Mouse (Mus musculus) hindbrain, embryonic 14.5 days (tissue): ENCODE measurements around the gene Spats1. TPM values are rescaled to one million over a fixed set of nuclear protein-coding genes. Genes with fewer than 3 reads are reported as not detected.

Source experiments
- ATAC-seq: fragments of 200-750 bp; cut with Nextera tagmentation; 2 replicates; pipeline ENCODE4 v1.8.0; 2017; ENCODE audit warnings: moderate number of reproducible peaks, mild to moderate bottlenecking, moderate TSS enrichment, moderate library complexity; ENCODE audit not compliant: low FRiP score
- DNase-seq: peaks from one replicate; pipeline ENCODE4 v3.0.0-alpha.2; 2015; ENCODE audit warnings: low spot score
- H3K27ac ChIP-seq: fragments of 300-500 bp; sonication (generic); 2 replicates; pipeline ENCODE4 v1.5.1; 2014; ENCODE audit warnings: mild to moderate bottlenecking, moderate library complexity
- H3K27me3 ChIP-seq: fragments of 300-500 bp; sonication (generic); 2 replicates; pipeline ENCODE4 v1.6.1; 2014; ENCODE audit warnings: mild to moderate bottlenecking, low read length, mixed read lengths; ENCODE audit not compliant: control insufficient read depth, insufficient read depth
- H3K36me3 ChIP-seq: fragments of 300-500 bp; sonication (generic); replicated peaks from 2 replicates; pipeline ENCODE4 v1.6.1; 2014; ENCODE audit not compliant: control insufficient read depth, insufficient read depth
- H3K4me1 ChIP-seq: fragments of 300-500 bp; sonication (generic); replicated peaks from 2 replicates; pipeline ENCODE4 v1.6.1; 2014; ENCODE audit warnings: antibody characterized with exemption, low read length, mixed read lengths; ENCODE audit not compliant: control insufficient read depth, insufficient read depth
- H3K4me2 ChIP-seq: fragments of 300-500 bp; sonication (generic); replicated peaks from 2 replicates; pipeline ENCODE4 v1.6.1; 2014; ENCODE audit warnings: mild to moderate bottlenecking, moderate library complexity
- H3K4me3 ChIP-seq: fragments of 300-500 bp; sonication (generic); replicated peaks from 2 replicates; pipeline ENCODE4 v1.5.1; 2014; ENCODE audit warnings: mild to moderate bottlenecking, low read length
- H3K9ac ChIP-seq: fragments of 300-500 bp; sonication (generic); 2 replicates; pipeline ENCODE4 v1.6.1; 2014
- H3K9me3 ChIP-seq: fragments of 300-500 bp; sonication (generic); 2 replicates; pipeline ENCODE4 v1.6.1; 2016; ENCODE audit warnings: low read length; ENCODE audit not compliant: control insufficient read depth
- WGBS: fragments of 180-500 bp; shearing (Covaris S2); extraction: QIAGEN DNeasy Blood & Tissue Kit; methylation state at CpG from one replicate; pipeline ENCODE4 v1.1.7; 2014; 5-methylcytosine and 5-hydroxymethylcytosine counted together
- polyA plus RNA-seq: library from polyadenylated mRNA; unstranded; fragments of >200 nt; fragmentation: Nextera tagmentation; extraction: Ambion mirVana; gene quantifications from 2 replicates; pipeline ENCODE4 v1.2.1, GENCODE M21; 2014

The Spats1 gene
- 1.5 and 2.2 TPM in 2 replicates for polyA plus RNA-seq

GRCm38 (mm10) chr17:45474669-45475465 is at the start of gene Spats1:
TSS of gene Spats1 (minus strand) at chr17:45475415.
- Histone ChIP-seq H3K4me2 (peak within 1 kb of the TSS; percentile 77), H3K36me3 (no peaks in the 10 kb centered on the region), H3K9me3 (no peaks in the 10 kb centered on the region), H3K27me3 (no peaks in the 10 kb centered on the region), H3K9ac (peak within 1 kb of the TSS; percentile 53), H3K4me1 (peaks cover 13% of the 10 kb centered on the region; the same call in 1 of the 2 replicates), H3K4me3 (peak within 1 kb of the TSS; percentile 35), H3K27ac (peak within 1 kb of the TSS; percentile 69)
- ATAC-seq (peak; percentile 83), DNase-seq (peak; percentile 75)
- WGBS, result 5% methylated on average over 30 of the region's 30 CpGs

GRCm38 (mm10) chr17:45524961-45525360 is 49.7 kb upstream of the Spats1 start:
- ATAC-seq, result no peak; the same call in 1 of the 2 replicates

GRCm38 (mm10) chr17:45523263-45523662 is 48.0 kb upstream of the Spats1 start, which contains the start of gene Tcte1:
TSS of gene Tcte1 (plus strand) at chr17:45523434.
- Histone ChIP-seq H3K9me3 (no peaks in the 10 kb centered on the region), H3K9ac (peak within 1 kb of the TSS; percentile 41), H3K27ac (no peak within 1 kb of the TSS), H3K4me3 (peak within 1 kb of the TSS; percentile 28), H3K36me3 (peaks cover 12% of the 10 kb centered on the region; the same call in 1 of the 2 replicates), H3K4me1 (peaks cover 3% of the 10 kb centered on the region; the same call in 1 of the 2 replicates), H3K27me3 (no peaks in the 10 kb centered on the region), H3K4me2 (peak within 1 kb of the TSS; percentile 54)
- DNase-seq (peak; percentile 71), ATAC-seq (peak; percentile 76)
- under 1% methylated on average over 20 of the region's 21 CpGs for WGBS

More at GRCm38 (mm10) chr17:45524961-45525360, 49.7 kb upstream of the Spats1 start:
- Histone ChIP-seq H3K4me2 (no peak overlapping the region), H3K27me3 (0 out of 2 replicates have a peak, but pooled peaks cover 5% of the 10 kb centered on the region), H3K27ac (no peak overlapping the region), H3K36me3 (0 out of 2 replicates have a peak, but pooled peaks cover 12% of the 10 kb centered on the region), H3K4me3 (no peak overlapping the region), H3K4me1 (peaks cover 3% of the 10 kb centered on the region; the same call in 1 of the 2 replicates), H3K9me3 (no peaks in the 10 kb centered on the region), H3K9ac (no peak overlapping the region)
- no peak for DNase-seq
- 59% methylated on average over 4 of the region's 4 CpGs for WGBS

GRCm38 (mm10) chr17:45520136-45520535 is 44.9 kb upstream of the Spats1 start:
- H3K9ac ChIP-seq, result no peak overlapping the region
- H3K27me3 ChIP-seq, result no peaks in the 10 kb centered on the region
- no peak overlapping the region for H3K27ac ChIP-seq
- H3K4me1 ChIP-seq, result peaks cover 3% of the 10 kb centered on the region; the same call in 1 of the 2 replicates
- ATAC-seq, result no peak
- no peaks in the 10 kb centered on the region for H3K9me3 ChIP-seq
- H3K36me3 ChIP-seq, result peaks cover 20% of the 10 kb centered on the region
- H3K4me3 ChIP-seq, result no peak overlapping the region
- DNase-seq, result no peak
- H3K4me2 ChIP-seq, result no peak overlapping the region
- WGBS, result 86% methylated on average over 11 of the region's 11 CpGs

GRCm38 (mm10) chr17:45518766-45519475 is 43.7 kb upstream of the Spats1 start:
- H3K27ac ChIP-seq, result no peak overlapping the region
- H3K9ac ChIP-seq, result no peak overlapping the region
- DNase-seq, result no peak
- H3K9me3 ChIP-seq, result no peaks in the 10 kb centered on the region
- no peak overlapping the region for H3K4me2 ChIP-seq
- H3K27me3 ChIP-seq, result no peaks in the 10 kb centered on the region
- 83% methylated on average over 12 of the region's 12 CpGs for WGBS
- peaks cover 3% of the 10 kb centered on the region; the same call in 1 of the 2 replicates for H3K4me1 ChIP-seq
- ATAC-seq, result no peak
- H3K36me3 ChIP-seq, result peaks cover 20% of the 10 kb centered on the region
- no peak overlapping the region for H3K4me3 ChIP-seq

GRCm38 (mm10) chr17:45517549-45518215 is 42.5 kb upstream of the Spats1 start:
- H3K4me1 ChIP-seq, result peaks cover 2% of the 10 kb centered on the region; the same call in 1 of the 2 replicates
- no peak overlapping the region for H3K9ac ChIP-seq
- no peaks in the 10 kb centered on the region for H3K27me3 ChIP-seq
- 93% methylated on average over 28 of the region's 28 CpGs for WGBS
- H3K9me3 ChIP-seq, result no peaks in the 10 kb centered on the region
- ATAC-seq (no peak), DNase-seq (no peak)
- no peak overlapping the region for H3K4me2 ChIP-seq
- H3K27ac ChIP-seq, result no peak overlapping the region
- H3K36me3 ChIP-seq, result peaks cover 20% of the 10 kb centered on the region
- H3K4me3 ChIP-seq, result no peak overlapping the region

- H3K36me3 ChIP-seq, result peaks cover 20% of the 10 kb centered on the region
- H3K9me3 ChIP-seq, result no peaks in the 10 kb centered on the region
- H3K4me1 ChIP-seq, result no peaks in the 10 kb centered on the region
- no peak overlapping the region for H3K9ac ChIP-seq
- ATAC-seq (peak; percentile 21), DNase-seq (no peak)
- no peak overlapping the region for H3K4me3 ChIP-seq
- no peak overlapping the region for H3K27ac ChIP-seq
- 92% methylated on average over 21 of the region's 21 CpGs for WGBS
- no peak overlapping the region for H3K4me2 ChIP-seq
- no peaks in the 10 kb centered on the region for H3K27me3 ChIP-seq
Observed at GRCm38 (mm10) chr17:45517135-45517534, 41.9 kb upstream of the Spats1 start.

- H3K27ac ChIP-seq, result no peak overlapping the region
- H3K4me1 ChIP-seq, result no peaks in the 10 kb centered on the region
- DNase-seq, result peak; percentile 91
- H3K4me3 ChIP-seq, result no peak overlapping the region
- no peak overlapping the region for H3K4me2 ChIP-seq
- H3K9ac ChIP-seq, result no peak overlapping the region
- no peaks in the 10 kb centered on the region for H3K27me3 ChIP-seq
- 50% methylated on average over 8 of the region's 8 CpGs for WGBS
- ATAC-seq, result peak; percentile 35; the same call in 1 of the 2 replicates
- H3K36me3 ChIP-seq, result peaks cover 20% of the 10 kb centered on the region
- H3K9me3 ChIP-seq, result no peaks in the 10 kb centered on the region
Observed at GRCm38 (mm10) chr17:45516488-45516887, 41.3 kb upstream of the Spats1 start.
